Mouse (Mus musculus): ENCODE measurements around the gene Pds5b. TPM values are rescaled to one million over a fixed set of nuclear protein-coding genes. Genes with fewer than 3 reads are reported as not detected.

Gene Pds5b
- total and polyA plus RNA-seq, 2 experiments: 1.6 to 16.2 TPM

- DNase-seq (ENCODE audit: extremely low read depth, low read depth, low spot score): no peak
- 100% methylated on average over 1 of the region's 2 CpGs for WGBS
- no peak for TF ChIP-seq CTCF (IDR thresholded peaks at IDR 0.05; ENCODE audit: low read depth, low read length)
- TF ChIP-seq POLR2A (IDR thresholded peaks at IDR 0.05; ENCODE audit: extremely low read depth, insufficient read depth, low read length): no peak
- H3K27ac ChIP-seq (replicated peaks; ENCODE audit: insufficient read depth, low read depth, low read length): no peak overlapping the region
- no peak overlapping the region for H3K9ac ChIP-seq (ENCODE audit: low read depth, low read length)
- no peaks in the 10 kb centered on the region for H3K27me3 ChIP-seq (ENCODE audit: control insufficient read depth, insufficient read depth, low read length)
- H3K4me3 ChIP-seq (ENCODE audit: insufficient read depth, low read depth, low read length): no peak overlapping the region
- peaks cover 6% of the 10 kb centered on the region; the same call in 1 of the 2 replicates for H3K36me3 ChIP-seq (ENCODE audit: control insufficient read depth, insufficient read depth, low read length)
- H3K4me1 ChIP-seq (ENCODE audit: control insufficient read depth, insufficient read depth, low read length): no peaks in the 10 kb centered on the region; the same call in none of the 2 replicates
- H3K79me2 ChIP-seq (ENCODE audit: control insufficient read depth, insufficient read depth, low read length): no peaks in the 10 kb centered on the region
These were observed 67.1 kb downstream of the Pds5b start for GRCm38 (mm10) chr5:150740597-150740996.

- Histone ChIP-seq H3K36me3 (ENCODE audit: control insufficient read depth, insufficient read depth, low read length) (peaks cover 14% of the 10 kb centered on the region; the same call in 1 of the 2 replicates), H3K27ac (replicated peaks; ENCODE audit: insufficient read depth, low read depth, low read length) (no peak overlapping the region), H3K4me3 (ENCODE audit: insufficient read depth, low read depth, low read length) (no peak overlapping the region), H3K9ac (ENCODE audit: low read depth, low read length) (no peak overlapping the region), H3K79me2 (ENCODE audit: control insufficient read depth, insufficient read depth, low read length) (no peaks in the 10 kb centered on the region), H3K4me1 (ENCODE audit: control insufficient read depth, insufficient read depth, low read length) (no peaks in the 10 kb centered on the region), H3K27me3 (ENCODE audit: control insufficient read depth, insufficient read depth, low read length) (no peaks in the 10 kb centered on the region)
- TF ChIP-seq CTCF (IDR thresholded peaks at IDR 0.05; ENCODE audit: low read depth, low read length): no peak
- TF ChIP-seq POLR2A (IDR thresholded peaks at IDR 0.05; ENCODE audit: extremely low read depth, insufficient read depth, low read length): no peak
- no peak for DNase-seq (ENCODE audit: extremely low read depth, low read depth, low spot score)
- 93% methylated on average over 5 of the region's 5 CpGs for WGBS
These were observed 83.1 kb downstream of the Pds5b start for GRCm38 (mm10) chr5:150756623-150757022.

- Histone ChIP-seq H3K27me3 (ENCODE audit: control insufficient read depth, insufficient read depth, low read length) (no peaks in the 10 kb centered on the region), H3K79me2 (ENCODE audit: control insufficient read depth, insufficient read depth, low read length) (no peaks in the 10 kb centered on the region), H3K9ac (ENCODE audit: low read depth, low read length) (no peak overlapping the region), H3K4me3 (ENCODE audit: insufficient read depth, low read depth, low read length) (no peak overlapping the region), H3K4me1 (ENCODE audit: control insufficient read depth, insufficient read depth, low read length) (peaks cover 7% of the 10 kb centered on the region), H3K27ac (replicated peaks; ENCODE audit: insufficient read depth, low read depth, low read length) (peak overlapping the region; percentile 7; the same call in 1 of the 2 replicates), H3K36me3 (ENCODE audit: control insufficient read depth, insufficient read depth, low read length) (peaks cover 3% of the 10 kb centered on the region; the same call in 1 of the 2 replicates)
- DNase-seq (ENCODE audit: extremely low read depth, low read depth, low spot score): peak; percentile 68
- TF ChIP-seq CTCF (IDR thresholded peaks at IDR 0.05; ENCODE audit: low read depth, low read length) (no peak), POLR2A (IDR thresholded peaks at IDR 0.05; ENCODE audit: extremely low read depth, insufficient read depth, low read length) (no peak)
- WGBS: 53% methylated on average over 5 of the region's 5 CpGs
These were observed 98.9 kb downstream of the Pds5b start for GRCm38 (mm10) chr5:150772403-150772802.

GRCm38 (mm10) chr5:150773083-150773482 lies 99.5 kb downstream of the Pds5b start:
- TF ChIP-seq POLR2A (IDR thresholded peaks at IDR 0.05; ENCODE audit: extremely low read depth, insufficient read depth, low read length): no peak
- no peak for TF ChIP-seq CTCF (IDR thresholded peaks at IDR 0.05; ENCODE audit: low read depth, low read length)
- Histone ChIP-seq H3K79me2 (ENCODE audit: control insufficient read depth, insufficient read depth, low read length) (no peaks in the 10 kb centered on the region), H3K36me3 (ENCODE audit: control insufficient read depth, insufficient read depth, low read length) (peaks cover 3% of the 10 kb centered on the region; the same call in 1 of the 2 replicates), H3K27ac (replicated peaks; ENCODE audit: insufficient read depth, low read depth, low read length) (no peak overlapping the region), H3K4me3 (ENCODE audit: insufficient read depth, low read depth, low read length) (no peak overlapping the region), H3K4me1 (ENCODE audit: control insufficient read depth, insufficient read depth, low read length) (peaks cover 7% of the 10 kb centered on the region), H3K9ac (ENCODE audit: low read depth, low read length) (no peak overlapping the region), H3K27me3 (ENCODE audit: control insufficient read depth, insufficient read depth, low read length) (no peaks in the 10 kb centered on the region)
- DNase-seq (ENCODE audit: extremely low read depth, low read depth, low spot score): no peak

GRCm38 (mm10) chr5:150788261-150788660 lies 114.7 kb downstream of the Pds5b start:
- Histone ChIP-seq H3K79me2 (ENCODE audit: control insufficient read depth, insufficient read depth, low read length) (no peaks in the 10 kb centered on the region), H3K27ac (replicated peaks; ENCODE audit: insufficient read depth, low read depth, low read length) (no peak overlapping the region), H3K4me1 (ENCODE audit: control insufficient read depth, insufficient read depth, low read length) (no peaks in the 10 kb centered on the region), H3K9ac (ENCODE audit: low read depth, low read length) (no peak overlapping the region), H3K27me3 (ENCODE audit: control insufficient read depth, insufficient read depth, low read length) (no peaks in the 10 kb centered on the region), H3K36me3 (ENCODE audit: control insufficient read depth, insufficient read depth, low read length) (peaks cover 14% of the 10 kb centered on the region), H3K4me3 (ENCODE audit: insufficient read depth, low read depth, low read length) (no peak overlapping the region)
- 98% methylated on average over 4 of the region's 4 CpGs for WGBS
- TF ChIP-seq POLR2A (IDR thresholded peaks at IDR 0.05; ENCODE audit: extremely low read depth, insufficient read depth, low read length) (no peak), CTCF (IDR thresholded peaks at IDR 0.05; ENCODE audit: low read depth, low read length) (no peak)
- DNase-seq (ENCODE audit: extremely low read depth, low read depth, low spot score): no peak

- TF ChIP-seq POLR2A (IDR thresholded peaks at IDR 0.05; ENCODE audit: extremely low read depth, insufficient read depth, low read length): no peak
- no peak for TF ChIP-seq CTCF (IDR thresholded peaks at IDR 0.05; ENCODE audit: low read depth, low read length)
- Histone ChIP-seq H3K4me3 (ENCODE audit: insufficient read depth, low read depth, low read length) (no peak overlapping the region), H3K79me2 (ENCODE audit: control insufficient read depth, insufficient read depth, low read length) (no peaks in the 10 kb centered on the region), H3K27ac (replicated peaks; ENCODE audit: insufficient read depth, low read depth, low read length) (no peak overlapping the region), H3K9ac (ENCODE audit: low read depth, low read length) (no peak overlapping the region), H3K27me3 (ENCODE audit: control insufficient read depth, insufficient read depth, low read length) (no peaks in the 10 kb centered on the region), H3K4me1 (ENCODE audit: control insufficient read depth, insufficient read depth, low read length) (no peaks in the 10 kb centered on the region), H3K36me3 (ENCODE audit: control insufficient read depth, insufficient read depth, low read length) (peaks cover 14% of the 10 kb centered on the region)
- WGBS: 100% methylated on average over 2 of the region's 2 CpGs
- DNase-seq (ENCODE audit: extremely low read depth, low read depth, low spot score): no peak
These were observed 115.5 kb downstream of the Pds5b start for GRCm38 (mm10) chr5:150789039-150789438.
